Mouse (Mus musculus) spleen, adult 18-20 months (tissue): ENCODE data around the gene Rap1gap.

Experiments used
- DNase-seq, 2 experiments: peaks; one replicate each; pipeline ENCODE4 v3.0.0; 2022; ENCODE audit warnings: mixed read lengths in 2 of 2

Rap1gap gene

GRCm38 (mm10) chr4:137750121-137750520 is 85.6 kb downstream of the Rap1gap start:
- no peak for DNase-seq

- no peak for DNase-seq
Observed at GRCm38 (mm10) chr4:137751310-137751709, 86.8 kb downstream of the Rap1gap start.

GRCm38 (mm10) chr4:137751717-137752116 is 87.2 kb downstream of the Rap1gap start:
- DNase-seq: no peak

GRCm38 (mm10) chr4:137752471-137752870 is 87.9 kb downstream of the Rap1gap start:
- DNase-seq: no peak

- no peak for DNase-seq
Observed at GRCm38 (mm10) chr4:137753199-137753598, 88.7 kb downstream of the Rap1gap start.

- no peak for DNase-seq
Observed at GRCm38 (mm10) chr4:137754446-137754845, 89.9 kb downstream of the Rap1gap start.

GRCm38 (mm10) chr4:137762886-137763285 is 98.4 kb downstream of the Rap1gap start:
- no peak for DNase-seq

GRCm38 (mm10) chr4:137763920-137764495 is 99.5 kb downstream of the Rap1gap start:
- no peak for DNase-seq

GRCm38 (mm10) chr4:137764621-137765020 is 100.1 kb downstream of the Rap1gap start:
- DNase-seq: no peak

- DNase-seq: no peak
Observed at GRCm38 (mm10) chr4:137765554-137765971, 101.0 kb downstream of the Rap1gap start.

- no peak for DNase-seq
Observed at GRCm38 (mm10) chr4:137766365-137766764, 101.8 kb downstream of the Rap1gap start.

- DNase-seq: no peak
Observed at GRCm38 (mm10) chr4:137768381-137768780, 103.9 kb downstream of the Rap1gap start.

GRCm38 (mm10) chr4:137768831-137769230 is 104.3 kb downstream of the Rap1gap start:
- DNase-seq: no peak

- no peak for DNase-seq
Observed at GRCm38 (mm10) chr4:137769635-137770034, 105.1 kb downstream of the Rap1gap start.

GRCm38 (mm10) chr4:137770901-137771612 is 106.5 kb downstream of the Rap1gap start:
- DNase-seq: no peak

GRCm38 (mm10) chr4:137771749-137772148 is 107.2 kb downstream of the Rap1gap start:
- DNase-seq: no peak

- DNase-seq: no peak
Observed at GRCm38 (mm10) chr4:137772438-137773056, 108.0 kb downstream of the Rap1gap start.

- no peak for DNase-seq
Observed at GRCm38 (mm10) chr4:137773369-137773899, 108.9 kb downstream of the Rap1gap start.

GRCm38 (mm10) chr4:137774013-137774412 is 109.5 kb downstream of the Rap1gap start:
- DNase-seq: no peak

- no peak for DNase-seq
Observed at GRCm38 (mm10) chr4:137774505-137774904, 110.0 kb downstream of the Rap1gap start.

- DNase-seq: no peak
Observed at GRCm38 (mm10) chr4:137777866-137778265, 113.3 kb downstream of the Rap1gap start.

GRCm38 (mm10) chr4:137778397-137779184 is 114.1 kb downstream of the Rap1gap start:
- no peak for DNase-seq
